Mouse (Mus musculus) gastrocnemius, postnatal 14 days (tissue): ENCODE measurements around the gene Olfr1233. TPM values are rescaled to one million over a fixed set of nuclear protein-coding genes. Genes with fewer than 3 reads are reported as not detected.

Experiments
- DNase-seq: peaks from one replicate; pipeline ENCODE4 v3.0.0; 2021; ENCODE audit warnings: mixed read lengths
- intact Hi-C: fragments of 180-260 bp; cut with DNase I; formaldehyde crosslinking; loops from one replicate; pipeline ENCODE4 v1.15.1; 2025; ENCODE audit warnings: low total_unique reads
- long read RNA-seq, 2 experiments: library from polyadenylated mRNA; stranded (forward); transcript quantifications; one replicate each; pipeline ENCODE4 v2.0.0; 2021
- total RNA-seq, 2 experiments: library from RNA; stranded (reverse); gene quantifications; 2 replicates each; pipeline ENCODE4 v1.2.3; 2021

The Olfr1233 gene
- not detected for total RNA-seq
- long read RNA-seq, experiment 1 = 0 reads
- long read RNA-seq, experiment 2 = 0 reads

DNA sequence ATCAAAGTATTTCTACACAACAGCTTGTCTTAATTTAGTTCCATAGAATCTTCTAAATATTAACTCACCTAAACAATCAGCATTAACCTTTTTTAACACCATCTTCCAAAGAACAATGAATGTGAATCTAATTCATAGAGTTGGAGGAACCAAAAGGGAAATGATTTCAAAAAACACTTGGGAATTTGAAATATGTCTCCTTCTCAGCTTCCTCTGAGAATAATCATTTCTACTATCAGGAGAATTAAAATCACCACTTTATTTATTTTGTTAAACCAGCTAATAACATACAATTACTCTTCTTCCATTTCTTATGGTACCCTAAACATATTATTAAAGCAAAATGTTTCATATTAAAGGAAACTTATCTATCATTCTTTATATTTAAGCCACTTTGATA, at the start of gene Olfr1233:
TSS of gene Olfr1233 (minus strand) at position 101 of the 400 bp plus-strand sequence.
- intact Hi-C loops = no loop called here
- DNase-seq = no peak

DNA sequence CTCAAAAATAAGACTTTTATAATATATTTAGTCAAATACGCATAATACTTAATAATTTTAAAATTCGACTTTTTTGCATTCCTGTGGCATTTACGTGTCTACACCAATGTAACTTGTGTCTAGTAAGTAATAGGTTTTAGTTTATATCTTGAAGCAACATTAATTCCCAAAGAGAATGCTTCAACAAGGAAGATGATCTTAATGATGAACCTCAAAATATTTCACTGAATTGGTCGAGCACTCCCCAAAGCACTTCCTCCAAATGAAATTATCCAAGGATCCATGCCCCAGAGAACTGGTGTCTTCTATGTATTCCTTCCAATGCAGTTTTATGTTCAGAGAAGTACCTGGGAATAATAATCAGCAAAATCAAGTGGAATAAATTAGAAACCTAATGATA, 22.6 kb upstream of the Olfr1233 start, which contains the start of gene Olfr1234:
TSS of gene Olfr1234 (minus strand) at position 101 of the 400 bp plus-strand sequence.
- intact Hi-C loops = no loop called here
- DNase-seq = no peak

- intact Hi-C loops = no loop called here
Measured at GRCm38 (mm10) chr2:89329575-89329974, 12.6 kb downstream of the Olfr1233 start, which contains the start of gene Olfr1232. Gene Olfr1232, minus strand, starts transcription at chr2:89329675.

GRCm38 (mm10) chr2:89306974-89307373, 35.2 kb downstream of the Olfr1233 start, which contains the start of gene Olfr1231:
Gene Olfr1231, minus strand, starts transcription at chr2:89307074.
- intact Hi-C loops = no loop called here
- DNase-seq = no peak

More at GRCm38 (mm10) chr2:89329575-89329974, 12.6 kb downstream of the Olfr1233 start, which contains the start of gene Olfr1232:
- DNase-seq = no peak

DNA sequence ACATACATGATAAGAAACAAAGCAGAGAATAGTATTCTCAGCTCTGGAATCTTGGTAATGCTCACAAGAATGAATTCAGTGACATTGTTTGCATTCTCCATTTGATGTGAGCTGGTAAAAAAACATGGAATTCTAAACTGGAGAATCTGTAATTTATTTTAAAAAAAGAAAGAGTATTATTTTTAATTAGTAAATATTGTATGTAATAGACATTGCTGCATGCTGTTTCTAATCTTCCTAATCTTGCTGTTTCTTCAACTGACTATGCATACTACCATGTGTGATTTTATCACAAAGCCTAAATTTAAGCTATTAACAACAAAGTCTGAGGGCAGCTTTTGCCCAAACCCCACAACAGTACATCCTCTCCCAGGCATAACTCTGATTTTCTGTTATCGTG, 45.0 kb downstream of the Olfr1233 start, which contains the start of gene Olfr1230:
TSS of gene Olfr1230 (minus strand) at position 101 of the 400 bp plus-strand sequence.
- DNase-seq = no peak
- intact Hi-C loops = no loop called here

GRCm38 (mm10) chr2:89287914-89288313, 54.3 kb downstream of the Olfr1233 start, which contains the start of gene Olfr1229:
Gene Olfr1229, minus strand, starts transcription at chr2:89288014.
- DNase-seq = no peak
- intact Hi-C loops = no loop called here

Other genes starting within 250 kb of the Olfr1233 start
- gene Olfr1220, start 235.6 kb downstream of the Olfr1233 start, total RNA-seq = not detected
- gene Olfr1221, start 225.1 kb downstream of the Olfr1233 start, total RNA-seq = not detected
- not detected for gene Olfr1222, start 209.3 kb downstream of the Olfr1233 start, total RNA-seq
- not detected for gene Olfr1223, start 190.8 kb downstream of the Olfr1233 start, total RNA-seq
- gene Olfr1224-ps1, start 178.3 kb downstream of the Olfr1233 start, total RNA-seq = not detected
- not detected for gene Olfr1225, start 167.7 kb downstream of the Olfr1233 start, total RNA-seq
- gene Olfr1226, start 142.3 kb downstream of the Olfr1233 start, total RNA-seq = not detected
- not detected for gene Olfr1228, start 88.3 kb downstream of the Olfr1233 start, total RNA-seq
- gene Olfr1229, start 54.4 kb downstream of the Olfr1233 start, total RNA-seq = not detected
- not detected for gene Olfr1230, start 45.1 kb downstream of the Olfr1233 start, total RNA-seq
- gene Olfr1231, start 35.3 kb downstream of the Olfr1233 start, total RNA-seq = not detected
- not detected for gene Olfr1232, start 12.7 kb downstream of the Olfr1233 start, total RNA-seq
- gene Olfr1234, start 22.5 kb upstream of the Olfr1233 start, total RNA-seq = not detected
- not detected for gene Olfr1238, start 67.3 kb upstream of the Olfr1233 start, total RNA-seq
- not detected for gene Olfr1239, start 78.0 kb upstream of the Olfr1233 start, total RNA-seq
- not detected for gene Olfr1240, start 100.6 kb upstream of the Olfr1233 start, total RNA-seq
- gene Olfr1241, start 144.7 kb upstream of the Olfr1233 start, total RNA-seq = not detected
- not detected for gene Olfr1242, start 155.9 kb upstream of the Olfr1233 start, total RNA-seq
- gene Olfr1243, start 189.1 kb upstream of the Olfr1233 start, total RNA-seq = not detected
- gene Olfr1245, start 236.0 kb upstream of the Olfr1233 start, total RNA-seq = not detected